Mouse (Mus musculus) spleen, postnatal 14 days (tissue): Measurements from ENCODE around the gene Mbl1.

Source experiments
- DNase-seq, 2 experiments: peaks; one replicate each; pipeline ENCODE4 v3.0.0; 2021 to 2022; ENCODE audit warnings: low spot score in 2 of 2

The Mbl1 gene

GRCm38 (mm10) chr14:41151220-41151898 is at the start of gene Mbl1:
Gene Mbl1, plus strand, starts transcription at chr14:41151458.
- no peak for DNase-seq

GRCm38 (mm10) chr14:41102269-41102668 is 49.0 kb upstream of the Mbl1 start:
- no peak for DNase-seq

GRCm38 (mm10) chr14:41104853-41105444 is 46.3 kb upstream of the Mbl1 start, which contains the start of gene Mat1a:
Gene Mat1a, plus strand, starts transcription at chr14:41105035.
- DNase-seq: no peak

- DNase-seq: no peak
Observed at GRCm38 (mm10) chr14:41111031-41111668, 40.1 kb upstream of the Mbl1 start.

- DNase-seq: no peak
Observed at GRCm38 (mm10) chr14:41112944-41113343, 38.3 kb upstream of the Mbl1 start.

- DNase-seq: no peak
Observed at GRCm38 (mm10) chr14:41116271-41116670, 35.0 kb upstream of the Mbl1 start.

GRCm38 (mm10) chr14:41124683-41125082 is 26.6 kb upstream of the Mbl1 start:
- DNase-seq: no peak

- no peak for DNase-seq
Observed at GRCm38 (mm10) chr14:41127997-41128396, 23.3 kb upstream of the Mbl1 start.

- no peak for DNase-seq
Observed at GRCm38 (mm10) chr14:41131540-41131939, 19.7 kb upstream of the Mbl1 start, which contains the start of gene Sftpa1. Gene Sftpa1, plus strand, starts transcription at chr14:41131782.

- DNase-seq: no peak
Observed at GRCm38 (mm10) chr14:41137006-41137405, 14.3 kb upstream of the Mbl1 start.

- no peak for DNase-seq
Observed at GRCm38 (mm10) chr14:41140686-41141085, 10.6 kb upstream of the Mbl1 start.

GRCm38 (mm10) chr14:41146035-41146434 is 5.2 kb upstream of the Mbl1 start:
- DNase-seq: no peak

- no peak for DNase-seq
Observed at GRCm38 (mm10) chr14:41146922-41147321, 4.3 kb upstream of the Mbl1 start.

- no peak for DNase-seq
Observed at GRCm38 (mm10) chr14:41147356-41147755, 3.9 kb upstream of the Mbl1 start.

- no peak for DNase-seq
Observed at GRCm38 (mm10) chr14:41160076-41160475, 8.8 kb downstream of the Mbl1 start.

GRCm38 (mm10) chr14:41160743-41161142 is 9.5 kb downstream of the Mbl1 start:
- no peak for DNase-seq

GRCm38 (mm10) chr14:41162663-41163062 is 11.4 kb downstream of the Mbl1 start:
- no peak for DNase-seq

GRCm38 (mm10) chr14:41167278-41167677 is 16.0 kb downstream of the Mbl1 start:
- no peak for DNase-seq

- no peak for DNase-seq
Observed at GRCm38 (mm10) chr14:41168567-41168966, 17.3 kb downstream of the Mbl1 start.

GRCm38 (mm10) chr14:41170514-41170913 is 19.3 kb downstream of the Mbl1 start:
- no peak for DNase-seq

GRCm38 (mm10) chr14:41174802-41175201 is 23.5 kb downstream of the Mbl1 start:
- DNase-seq: no peak

GRCm38 (mm10) chr14:41185059-41185821 is 34.0 kb downstream of the Mbl1 start, which contains the start of gene Sftpd:
Gene Sftpd, minus strand, starts transcription at chr14:41185149.
- no peak for DNase-seq
